Mouse (Mus musculus) activated CD4-positive, CD25-positive, alpha-beta regulatory T cell (primary cell): ENCODE results near the gene Chka. TPM values are rescaled to one million over a fixed set of nuclear protein-coding genes. Genes with fewer than 3 reads are reported as not detected.

ENCODE experiments used
- polyA plus RNA-seq, 2 experiments: library from polyadenylated mRNA; unstranded; fragments of 100-300 nt; shearing (Covaris generic); gene quantifications; one replicate each; pipeline ENCODE4 v1.2.1; 2017

Chka gene
- polyA plus RNA-seq = 10 to 100 TPM in 1 of 2 experiments, 1 to 10 TPM in 1; 7.6 to 13.0 TPM

DNA sequence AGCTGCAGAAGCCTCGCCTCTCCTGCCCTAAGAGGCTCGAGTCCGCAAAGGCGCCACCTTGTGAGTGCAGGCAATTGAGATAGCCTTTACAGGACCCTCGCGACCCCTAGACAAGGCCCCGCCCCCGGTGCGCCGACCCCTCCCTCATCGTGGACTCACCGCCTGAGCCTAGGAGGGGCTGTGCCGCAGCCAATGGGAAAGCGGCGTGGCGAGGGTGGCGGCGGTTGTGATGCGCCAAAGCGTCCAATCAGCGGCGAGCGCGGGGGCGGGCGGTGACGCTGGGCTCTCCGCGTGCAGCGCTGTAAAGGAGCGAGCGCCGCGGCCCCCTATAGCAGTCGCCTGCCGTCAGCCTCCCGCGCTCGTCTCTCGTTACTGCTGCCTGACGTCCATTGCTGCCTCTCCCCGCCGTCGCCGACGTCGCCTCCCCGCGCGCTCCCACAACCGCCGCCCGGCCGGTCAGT lies at the start of gene Chka:
Gene Chka (plus strand): TSS at position 272 of the 461 bp plus-strand sequence.

DNA sequence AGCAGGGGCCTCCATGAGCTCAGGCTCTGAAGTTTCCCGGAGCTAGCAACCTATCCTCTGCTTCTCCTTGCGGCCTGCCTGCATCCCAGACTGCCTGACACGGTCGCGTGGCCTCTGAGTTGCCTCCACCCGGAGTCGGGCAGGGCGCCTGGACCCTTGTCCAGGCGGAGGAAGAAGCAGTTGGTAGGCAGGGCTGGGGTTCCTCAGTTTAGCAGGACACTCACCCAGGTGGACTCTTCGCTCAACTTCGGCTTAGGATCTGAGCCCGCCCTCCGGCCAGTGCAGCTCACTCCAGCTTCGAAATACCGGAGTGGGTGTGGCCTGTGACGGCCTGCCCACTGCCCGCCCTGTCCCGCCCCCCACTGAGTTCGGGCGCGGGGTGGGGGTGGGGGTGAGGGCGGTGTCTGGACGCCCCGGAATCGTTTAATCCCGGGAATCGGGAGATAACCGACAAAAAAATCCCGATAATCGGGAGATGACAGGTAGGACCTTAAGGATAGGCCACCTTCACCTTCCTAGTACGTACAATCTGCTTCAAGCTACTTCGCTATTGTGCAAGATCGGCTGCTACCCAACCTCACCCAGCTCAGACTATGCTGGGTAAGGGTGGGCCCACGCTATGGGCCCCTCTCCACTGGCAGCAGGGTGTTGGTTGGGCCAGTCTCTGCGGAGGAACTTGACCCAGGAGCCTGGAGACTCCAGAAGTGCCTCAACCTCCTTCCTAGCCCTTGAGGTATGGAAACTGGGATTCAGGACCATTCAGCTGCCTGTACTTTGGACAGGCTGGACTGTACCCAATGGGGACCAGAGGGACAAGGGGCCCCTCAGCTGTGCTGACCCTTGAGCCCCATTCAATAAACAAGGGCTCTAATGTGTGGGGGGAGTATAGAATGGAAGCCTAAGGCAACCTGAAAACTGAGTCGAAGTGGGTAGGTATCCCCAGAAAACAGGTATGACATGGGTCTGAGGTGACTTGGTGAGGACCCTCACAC lies 55.5 kb downstream of the Chka start, which contains the start of gene Tcirg1:
Gene Tcirg1 (minus strand): TSS at position 339 of the 992 bp plus-strand sequence.

DNA sequence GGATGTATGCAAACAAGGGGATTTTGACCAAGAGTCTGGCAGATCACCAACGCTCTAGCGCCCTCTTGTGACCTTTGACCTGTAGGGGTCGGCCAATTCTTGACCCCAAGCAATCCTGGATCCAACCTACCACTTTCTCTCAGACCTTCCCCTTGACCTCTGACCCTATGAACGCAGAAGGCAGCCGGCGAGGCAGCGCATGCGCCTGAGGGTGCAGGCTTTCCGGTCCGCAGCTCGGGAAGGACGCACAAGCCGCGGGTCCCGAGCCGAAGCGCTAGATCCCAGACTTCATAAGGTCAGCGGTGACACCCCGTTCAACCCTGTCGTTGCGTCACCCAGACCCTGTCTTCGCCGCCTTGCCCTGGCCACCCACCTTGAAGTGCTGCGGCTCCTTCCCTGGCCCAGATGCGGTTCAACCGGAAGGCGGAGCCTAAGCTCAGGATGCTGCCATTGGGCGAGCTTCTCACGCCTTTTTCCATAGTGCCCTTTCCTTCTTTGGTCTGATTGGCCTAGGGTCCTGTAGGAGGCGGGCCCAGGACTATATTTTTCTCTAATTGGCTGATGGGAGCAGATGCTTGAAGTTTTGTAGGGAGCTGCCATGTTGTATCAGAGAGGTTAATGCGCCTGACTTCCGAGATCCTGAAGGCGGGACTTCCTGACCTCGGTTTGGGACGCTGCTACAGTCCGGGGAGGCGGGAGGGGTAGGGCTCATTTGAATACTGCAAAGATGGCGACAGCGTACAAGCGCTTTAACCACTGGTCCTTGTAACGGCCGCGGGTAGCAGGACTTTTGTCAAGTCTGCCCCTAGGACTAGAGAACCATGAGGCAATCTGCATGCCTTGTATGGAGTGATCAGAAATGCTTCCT lies 61.0 kb downstream of the Chka start, which contains the start of gene Ndufs8:
Gene Ndufs8 (minus strand): TSS at position 438 of the 868 bp plus-strand sequence.

DNA sequence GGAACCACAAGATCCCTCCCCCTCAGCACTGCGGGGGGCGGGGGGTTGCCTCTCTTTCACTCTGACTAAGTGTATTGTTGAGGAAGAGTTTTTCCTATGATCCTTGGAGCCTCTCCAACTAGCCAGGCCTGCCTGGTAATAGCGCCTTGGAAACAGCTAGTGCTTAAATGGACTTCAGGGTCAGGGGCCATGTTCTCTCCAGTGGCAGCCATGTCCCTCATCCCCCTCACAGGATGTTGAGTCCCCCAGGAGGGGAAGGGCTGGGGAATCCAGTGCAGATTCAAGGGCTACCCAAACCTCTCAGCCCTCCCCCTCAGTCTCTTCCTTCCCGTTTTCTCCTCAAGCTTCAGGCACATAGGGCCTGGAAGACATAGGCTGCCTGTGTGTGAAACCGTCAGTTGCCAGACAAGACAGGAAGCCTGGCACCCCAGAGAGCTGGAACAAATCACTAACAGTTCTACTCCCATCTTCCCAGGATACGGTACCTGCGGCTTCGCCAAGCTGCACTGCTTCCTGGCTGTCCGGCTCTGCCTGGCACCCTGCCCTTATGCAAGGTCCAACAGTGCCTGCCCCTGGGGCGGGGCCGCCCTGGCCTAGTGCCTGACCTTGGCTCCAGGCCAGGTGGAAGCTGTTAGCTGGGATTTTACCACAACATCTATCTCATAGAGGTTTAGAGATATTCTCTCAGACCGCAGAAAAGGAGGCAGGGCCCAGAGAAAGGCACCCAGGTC lies 77.8 kb downstream of the Chka start, which contains the start of gene Aldh3b1:
Gene Aldh3b1 (minus strand): TSS at position 598 of the 731 bp plus-strand sequence.

DNA sequence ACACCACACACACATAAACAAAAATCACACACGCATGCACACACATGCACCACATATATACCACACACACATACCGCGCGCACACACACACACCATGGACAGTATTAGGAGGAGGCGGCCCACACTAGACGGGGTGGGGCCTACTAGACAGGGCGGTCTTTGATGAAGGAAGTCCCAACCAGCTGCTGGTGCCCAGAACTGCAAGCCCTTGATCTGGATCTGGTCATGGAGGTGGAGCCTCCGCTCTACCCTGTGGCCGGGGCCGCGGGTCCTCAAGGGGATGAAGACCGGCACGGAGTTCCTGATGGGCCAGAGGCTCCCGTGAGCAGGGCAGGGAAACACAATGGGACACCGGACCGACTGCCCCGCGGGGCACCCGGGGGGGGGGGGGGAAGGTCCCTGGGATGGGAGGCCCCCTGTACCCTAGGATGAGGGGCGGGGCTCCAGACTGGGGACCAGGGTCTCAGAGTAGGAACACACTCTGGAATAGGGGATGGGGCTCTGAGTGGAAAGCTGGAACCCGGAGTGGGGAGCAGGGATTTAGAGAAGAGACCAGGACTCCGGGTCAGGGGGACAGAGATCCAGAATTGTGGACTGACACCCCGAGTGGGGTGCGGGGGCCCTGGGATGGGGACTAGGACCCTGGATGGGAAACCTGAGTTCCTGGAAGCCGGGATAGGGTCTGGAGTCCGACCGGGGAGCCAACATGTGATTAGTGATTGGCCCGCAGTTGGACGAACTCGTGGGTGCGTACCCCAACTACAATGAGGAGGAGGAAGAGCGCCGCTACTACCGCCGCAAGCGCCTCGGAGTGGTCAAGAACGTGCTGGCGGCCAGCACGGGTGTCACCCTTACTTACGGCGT lies 83.7 kb downstream of the Chka start, which contains the start of gene Unc93b1:
Gene Unc93b1 (plus strand): TSS at position 155 of the 864 bp plus-strand sequence.

Other genes starting within 250 kb of the Chka start
- gene Lrp5, start 165.2 kb upstream of the Chka start, polyA plus RNA-seq = under 1 TPM; 0.26 to 0.59 TPM
- 1 to 10 TPM; 3.4 to 5.3 TPM for gene 1810055G02Rik, start 143.5 kb upstream of the Chka start, polyA plus RNA-seq
- gene Kmt5b, start 84.4 kb upstream of the Chka start, polyA plus RNA-seq = 10 to 100 TPM; 62.5 to 74.5 TPM
- 10 to 100 TPM; 58.6 to 70.8 TPM for gene Tcirg1, start 55.4 kb downstream of the Chka start, polyA plus RNA-seq
- 100 to 1,000 TPM; 218 to 241 TPM for gene Ndufs8, start 61.0 kb downstream of the Chka start, polyA plus RNA-seq
- gene Aldh3b1, start 78.0 kb downstream of the Chka start, polyA plus RNA-seq = 1 to 10 TPM in 1 of 2 experiments, under 1 TPM in 1; 0.63 to 1.3 TPM
- 10 to 100 TPM; 24.4 to 40.8 TPM for gene Unc93b1, start 83.4 kb downstream of the Chka start, polyA plus RNA-seq
- under 1 TPM in 1 of 2 experiments, not detected in 1; 0.20 TPM for gene Aldh3b3, start 106.9 kb downstream of the Chka start, polyA plus RNA-seq
- gene Aldh3b2, start 120.6 kb downstream of the Chka start, polyA plus RNA-seq = not detected
- gene Acy3, start 134.8 kb downstream of the Chka start, polyA plus RNA-seq = under 1 TPM in 1 of 2 experiments, not detected in 1; 0.66 TPM
- gene Tbx10, start 141.0 kb downstream of the Chka start, polyA plus RNA-seq = under 1 TPM in 1 of 2 experiments, not detected in 1; 0.12 TPM
- 10 to 100 TPM; 11.5 to 24.3 TPM for gene Nudt8, start 148.8 kb downstream of the Chka start, polyA plus RNA-seq
- gene Gm49405, start 148.9 kb downstream of the Chka start, polyA plus RNA-seq = 1 to 10 TPM in 1 of 2 experiments, under 1 TPM in 1; 0.42 to 2.4 TPM
- gene Doc2g, start 151.5 kb downstream of the Chka start, polyA plus RNA-seq = 1 to 10 TPM in 1 of 2 experiments, under 1 TPM in 1; 0.52 to 4.1 TPM
- 100 to 1,000 TPM; 134 to 170 TPM for gene Ndufv1, start 161.0 kb downstream of the Chka start, polyA plus RNA-seq
- 100 to 1,000 TPM; 602 to 648 TPM for gene Gstp1, start 186.2 kb downstream of the Chka start, polyA plus RNA-seq
- gene Gstp2, start 194.2 kb downstream of the Chka start, polyA plus RNA-seq = 10 to 100 TPM in 1 of 2 experiments, 1 to 10 TPM in 1; 2.0 to 12.8 TPM
- 100 to 1,000 TPM; 132 to 137 TPM for gene Gstp3, start 207.8 kb downstream of the Chka start, polyA plus RNA-seq
- not detected for gene Cabp2, start 229.8 kb downstream of the Chka start, polyA plus RNA-seq
- 100 to 1,000 TPM; 721 to 747 TPM for gene Cdk2ap2, start 245.4 kb downstream of the Chka start, polyA plus RNA-seq
- gene Pitpnm1, start 248.2 kb downstream of the Chka start, polyA plus RNA-seq = 100 to 1,000 TPM; 256 to 279 TPM